Mouse (Mus musculus): ENCODE measurements around the gene Il9r. TPM values are rescaled to one million over a fixed set of nuclear protein-coding genes. Genes with fewer than 3 reads are reported as not detected.
A peak's percentile ranks its signal among the peaks of the same experiment; 100 is the strongest.

The Il9r gene
- polyA plus RNA-seq, 1 experiment from 2014 or later: 0.05 TPM

DNA sequence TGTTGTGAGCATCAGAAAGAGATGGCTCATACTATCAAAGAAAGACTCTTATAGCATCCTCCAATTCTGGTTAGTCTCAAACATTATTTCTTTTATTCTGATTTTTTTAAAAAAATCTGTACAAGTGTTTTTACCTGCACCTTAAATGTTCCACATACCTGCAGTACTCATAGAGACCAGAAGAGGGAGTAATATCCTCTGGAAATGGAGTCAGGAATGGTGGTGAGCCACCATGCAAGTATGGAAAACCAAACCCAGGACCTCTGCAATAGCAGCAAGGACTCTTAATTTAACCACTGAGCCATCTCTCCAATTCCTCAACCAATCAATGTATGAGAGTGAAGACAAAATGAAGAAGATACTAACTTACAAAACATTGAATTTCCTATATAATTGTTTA is 47.3 kb downstream of the Il9r start:
- H3K9ac ChIP-seq (replicated peaks): no peak overlapping the region
- no peak overlapping the region for H3K4me3 ChIP-seq (ENCODE audit: low read depth, low read length)
- TF ChIP-seq CTCF (IDR thresholded peaks at IDR 0.05; ENCODE audit: low read depth) (peak; percentile 52), EP300 (IDR thresholded peaks at IDR 0.05; ENCODE audit: low read depth) (no peak)
- H3K9me3 ChIP-seq (ENCODE audit: low read length): no peaks in the 10 kb centered on the region
- no peaks in the 10 kb centered on the region for H3K36me3 ChIP-seq (replicated peaks; ENCODE audit: insufficient read depth, low read length)
- no peak overlapping the region for H3K27ac ChIP-seq (ENCODE audit: low read depth)
- H3K4me2 ChIP-seq (ENCODE audit: low read depth, low read length): no peak overlapping the region
- no peaks in the 10 kb centered on the region for H3K27me3 ChIP-seq (ENCODE audit: insufficient read depth, low read length)
- DNase-seq: no peak
- no peak for ATAC-seq
- no peaks in the 10 kb centered on the region for H3K4me1 ChIP-seq (ENCODE audit: insufficient read depth)

DNA sequence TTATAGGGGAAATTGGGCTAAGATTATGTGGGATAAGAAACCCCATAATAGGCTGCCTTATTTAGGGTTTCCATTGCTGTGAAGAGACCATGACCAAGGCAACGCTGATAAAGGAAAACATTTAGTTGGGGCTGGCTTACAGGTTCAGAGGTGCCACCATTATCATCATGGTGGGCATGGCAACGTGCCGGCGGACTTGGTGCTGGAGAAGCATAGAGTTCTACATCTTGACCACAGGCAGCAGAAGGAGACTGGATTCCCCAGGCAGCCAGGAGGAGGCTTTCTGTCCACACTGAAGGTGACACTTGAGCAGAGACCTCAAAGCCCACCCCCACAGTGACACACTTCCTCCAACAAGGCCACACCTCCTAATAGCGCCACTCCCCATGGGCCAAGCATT is 48.8 kb downstream of the Il9r start:
- no peaks in the 10 kb centered on the region for H3K36me3 ChIP-seq (replicated peaks; ENCODE audit: insufficient read depth, low read length)
- no peaks in the 10 kb centered on the region for H3K4me1 ChIP-seq (ENCODE audit: insufficient read depth)
- H3K9me3 ChIP-seq (ENCODE audit: low read length): no peaks in the 10 kb centered on the region
- no peaks in the 10 kb centered on the region for H3K27me3 ChIP-seq (ENCODE audit: insufficient read depth, low read length)
- DNase-seq (no peak), ATAC-seq (no peak)
- H3K4me2 ChIP-seq (ENCODE audit: low read depth, low read length): no peak overlapping the region
- H3K27ac ChIP-seq (ENCODE audit: low read depth): no peak overlapping the region
- no peak overlapping the region for H3K9ac ChIP-seq (replicated peaks)
- WGBS (ENCODE audit: insufficient replicate concordance): 84% methylated on average over 5 of the region's 5 CpGs
- no peak overlapping the region for H3K4me3 ChIP-seq (ENCODE audit: low read depth, low read length)
- TF ChIP-seq EP300 (IDR thresholded peaks at IDR 0.05; ENCODE audit: low read depth): no peak
- no peak for TF ChIP-seq CTCF (IDR thresholded peaks at IDR 0.05; ENCODE audit: low read depth)

DNA sequence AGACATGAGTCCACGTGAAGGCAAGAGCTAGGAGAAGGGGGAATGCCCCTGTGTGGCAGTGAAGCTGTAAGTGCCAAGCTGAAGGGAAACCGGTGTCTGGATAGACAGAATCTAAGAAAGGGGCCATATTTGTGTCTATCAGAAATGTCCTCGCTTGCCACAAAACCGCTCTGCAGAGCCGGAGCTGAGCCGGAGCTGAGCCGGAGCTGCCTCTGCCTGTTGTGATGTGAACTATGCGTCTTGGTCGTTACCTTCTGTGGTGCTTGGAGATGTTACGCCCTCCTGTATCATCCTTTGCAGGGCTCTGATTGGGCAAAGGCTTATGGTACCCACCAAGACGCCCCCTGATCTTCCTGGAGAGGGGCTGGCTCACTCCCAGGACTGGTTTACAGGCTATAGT is 50.5 kb downstream of the Il9r start:
- Histone ChIP-seq H3K27me3 (ENCODE audit: insufficient read depth, low read length) (no peaks in the 10 kb centered on the region), H3K36me3 (replicated peaks; ENCODE audit: insufficient read depth, low read length) (no peaks in the 10 kb centered on the region), H3K9me3 (ENCODE audit: low read length) (no peaks in the 10 kb centered on the region), H3K27ac (ENCODE audit: low read depth) (no peak overlapping the region), H3K9ac (replicated peaks) (no peak overlapping the region), H3K4me1 (ENCODE audit: insufficient read depth) (no peaks in the 10 kb centered on the region), H3K4me2 (ENCODE audit: low read depth, low read length) (no peak overlapping the region), H3K4me3 (ENCODE audit: low read depth, low read length) (no peak overlapping the region)
- ATAC-seq (no peak), DNase-seq (no peak)
- TF ChIP-seq CTCF (IDR thresholded peaks at IDR 0.05; ENCODE audit: low read depth): no peak
- no peak for TF ChIP-seq EP300 (IDR thresholded peaks at IDR 0.05; ENCODE audit: low read depth)
- WGBS (ENCODE audit: insufficient replicate concordance): 74% methylated on average over 11 of the region's 11 CpGs

DNA sequence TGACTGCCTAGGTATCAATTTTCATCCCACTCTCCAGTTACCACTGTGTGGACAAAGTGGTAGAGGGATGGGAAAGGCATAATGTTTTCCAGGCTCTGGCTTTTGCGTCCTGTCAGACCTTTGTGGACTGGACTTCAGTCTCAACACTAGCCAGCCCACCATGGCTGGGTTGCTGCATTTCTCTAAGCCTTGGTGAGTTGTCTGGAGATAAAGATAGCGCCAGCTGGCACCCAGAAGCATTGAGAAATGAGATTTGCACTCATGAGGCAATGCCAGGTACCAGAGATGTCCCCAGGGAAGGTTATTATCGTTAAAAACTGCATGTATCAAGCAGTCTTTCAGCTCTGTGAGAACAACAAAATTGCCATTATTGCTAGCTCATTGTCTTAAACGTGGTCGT is 57.3 kb downstream of the Il9r start:
- no peaks in the 10 kb centered on the region for H3K27me3 ChIP-seq (ENCODE audit: insufficient read depth, low read length)
- DNase-seq (no peak), ATAC-seq (no peak)
- TF ChIP-seq CTCF (IDR thresholded peaks at IDR 0.05; ENCODE audit: low read depth) (no peak), EP300 (IDR thresholded peaks at IDR 0.05; ENCODE audit: low read depth) (no peak)
- H3K9ac ChIP-seq (replicated peaks): no peak overlapping the region
- no peak overlapping the region for H3K4me3 ChIP-seq (ENCODE audit: low read depth, low read length)
- H3K4me2 ChIP-seq (ENCODE audit: low read depth, low read length): no peak overlapping the region
- WGBS (ENCODE audit: insufficient replicate concordance): 76% methylated on average over 5 of the region's 5 CpGs
- no peaks in the 10 kb centered on the region for H3K4me1 ChIP-seq (ENCODE audit: insufficient read depth)
- H3K9me3 ChIP-seq (ENCODE audit: low read length): no peaks in the 10 kb centered on the region
- H3K27ac ChIP-seq (ENCODE audit: low read depth): no peak overlapping the region
- H3K36me3 ChIP-seq (replicated peaks; ENCODE audit: insufficient read depth, low read length): no peaks in the 10 kb centered on the region

DNA sequence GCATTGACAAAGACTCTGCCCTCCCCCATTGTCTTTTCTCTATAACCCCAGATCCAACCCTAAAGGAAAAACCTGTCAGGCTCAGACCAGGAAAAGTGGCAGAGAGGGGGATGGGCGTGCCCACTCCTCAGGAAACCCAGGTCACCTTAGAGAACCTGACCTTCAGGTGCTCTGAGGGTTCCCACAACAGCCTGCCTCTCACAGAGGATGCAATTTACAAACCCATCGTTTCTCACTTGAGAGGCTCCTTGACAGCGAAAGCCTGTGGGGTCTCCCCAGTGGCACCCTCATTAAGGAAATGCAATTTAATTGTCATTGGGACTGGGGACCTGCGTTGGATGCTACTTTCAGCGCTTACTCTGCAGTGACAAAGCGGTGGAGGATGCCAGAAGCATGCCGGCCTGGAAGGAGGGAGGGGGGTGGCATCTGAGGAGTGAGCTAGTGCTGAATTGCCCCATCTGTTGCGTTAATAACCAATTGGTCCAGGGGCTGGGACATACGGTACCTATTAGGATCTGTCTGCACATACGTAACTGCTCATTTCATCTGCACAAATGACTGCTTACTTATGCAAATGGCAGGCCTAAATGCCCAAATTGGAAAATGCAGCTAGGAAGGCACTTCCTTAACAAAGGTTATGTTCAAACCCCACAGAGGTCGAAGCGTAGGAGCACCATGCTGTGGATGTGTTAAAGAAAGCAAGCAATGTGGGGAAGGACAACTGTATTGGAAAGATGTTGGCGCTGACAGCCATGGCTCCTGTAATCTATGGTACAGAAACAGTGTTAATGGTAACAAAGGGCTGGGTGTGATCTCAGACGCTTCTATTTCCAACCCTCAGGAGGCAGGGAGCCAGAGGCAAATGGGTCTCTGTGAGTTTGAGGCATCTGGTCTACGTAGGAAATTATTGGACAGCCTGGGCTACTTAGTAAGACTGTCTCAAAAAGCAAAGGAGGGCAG is 58.2 kb downstream of the Il9r start:
- no peak for TF ChIP-seq CTCF (IDR thresholded peaks at IDR 0.05; ENCODE audit: low read depth)
- TF ChIP-seq EP300 (IDR thresholded peaks at IDR 0.05; ENCODE audit: low read depth): no peak
- Histone ChIP-seq H3K27ac (ENCODE audit: low read depth) (no peak overlapping the region), H3K4me1 (ENCODE audit: insufficient read depth) (no peaks in the 10 kb centered on the region), H3K4me2 (ENCODE audit: low read depth, low read length) (no peak overlapping the region), H3K27me3 (ENCODE audit: insufficient read depth, low read length) (no peaks in the 10 kb centered on the region), H3K9ac (replicated peaks) (no peak overlapping the region), H3K9me3 (ENCODE audit: low read length) (no peaks in the 10 kb centered on the region), H3K36me3 (replicated peaks; ENCODE audit: insufficient read depth, low read length) (no peaks in the 10 kb centered on the region), H3K4me3 (ENCODE audit: low read depth, low read length) (no peak overlapping the region)
- 78% methylated on average over 15 of the region's 15 CpGs for WGBS (ENCODE audit: insufficient replicate concordance)
- no peak for DNase-seq
- no peak for ATAC-seq

DNA sequence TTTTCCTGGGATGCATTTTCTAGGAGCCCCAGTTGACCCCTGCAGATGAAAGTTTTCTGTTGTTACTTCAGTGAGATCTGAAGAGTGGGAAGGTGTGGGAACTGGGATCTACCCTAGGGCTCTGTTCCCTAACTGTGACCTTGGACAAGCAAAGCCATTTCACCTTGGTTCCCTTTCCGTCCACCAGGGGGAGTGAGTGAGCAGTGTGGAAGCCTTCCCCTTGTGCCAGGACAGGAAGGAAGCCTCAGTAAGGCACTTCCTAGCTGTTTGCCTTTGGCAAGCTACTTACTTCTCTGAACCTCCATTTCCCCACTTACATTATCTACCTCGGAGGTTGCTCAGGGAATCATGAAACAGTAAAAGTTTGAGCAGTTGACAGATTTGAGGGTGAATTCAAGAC is 59.0 kb downstream of the Il9r start:
- H3K9ac ChIP-seq (replicated peaks): no peak overlapping the region
- H3K4me1 ChIP-seq (ENCODE audit: insufficient read depth): no peaks in the 10 kb centered on the region
- WGBS (ENCODE audit: insufficient replicate concordance): 10% methylated on average over 2 of the region's 2 CpGs
- TF ChIP-seq CTCF (IDR thresholded peaks at IDR 0.05; ENCODE audit: low read depth) (peak; percentile 96), EP300 (IDR thresholded peaks at IDR 0.05; ENCODE audit: low read depth) (no peak)
- H3K27ac ChIP-seq (ENCODE audit: low read depth): no peak overlapping the region
- ATAC-seq: no peak
- H3K9me3 ChIP-seq (ENCODE audit: low read length): no peaks in the 10 kb centered on the region
- H3K4me2 ChIP-seq (ENCODE audit: low read depth, low read length): no peak overlapping the region
- H3K36me3 ChIP-seq (replicated peaks; ENCODE audit: insufficient read depth, low read length): no peaks in the 10 kb centered on the region
- H3K4me3 ChIP-seq (ENCODE audit: low read depth, low read length): no peak overlapping the region
- peak; percentile 81 for DNase-seq
- no peaks in the 10 kb centered on the region for H3K27me3 ChIP-seq (ENCODE audit: insufficient read depth, low read length)

All from liver, postnatal 0 days (tissue).